Mouse (Mus musculus): ENCODE results near the gene Tuba4a.

The Tuba4a gene
- long read RNA-seq, experiment 1, partial matches to known transcripts: 2 of 8 reads
- long read RNA-seq, experiment 1, other reads (novel, unspliced or antisense): 2 of 8 reads
- long read RNA-seq, experiment 2, transcript Tuba4a-202 (4 exons, 2,840 nt): major isoform, 10 of 14 reads
- long read RNA-seq, experiment 2, partial matches to known transcripts: 2 of 14 reads
- long read RNA-seq, experiment 2, other reads (novel, unspliced or antisense): 2 of 14 reads

- intact Hi-C loops (cut with DNase I): no loop called here
These were observed at the start of gene Tuba4a for GRCm38 (mm10) chr1:75219531-75219930. TSS of gene Tuba4a (minus strand) at chr1:75219865.

- intact Hi-C loops (cut with DNase I): no loop called here
These were observed 44.6 kb upstream of the Tuba4a start, which contains the start of gene Ptprn for GRCm38 (mm10) chr1:75264091-75264880. TSS of gene Ptprn (minus strand) at chr1:75264502.

- intact Hi-C loops (cut with DNase I): no loop called here
These were observed 43.6 kb upstream of the Tuba4a start for GRCm38 (mm10) chr1:75262969-75263951.

GRCm38 (mm10) chr1:75261278-75261677, 41.6 kb upstream of the Tuba4a start:
- intact Hi-C loops (cut with DNase I): no loop called here

- intact Hi-C loops (cut with DNase I): loop anchor here (10.0 kb wide), 1 partner anchor 311 kb away; no protein-coding TSS in a partner anchor
These were observed 35.9 kb upstream of the Tuba4a start for GRCm38 (mm10) chr1:75255516-75256046.

- intact Hi-C loops (cut with DNase I): loop anchor here (10.0 kb wide), 1 partner anchor 310 kb away; no protein-coding TSS in a partner anchor
These were observed 35.0 kb upstream of the Tuba4a start for GRCm38 (mm10) chr1:75254625-75255013.

GRCm38 (mm10) chr1:75253849-75254624, 34.4 kb upstream of the Tuba4a start:
- intact Hi-C loops (cut with DNase I): loop anchor here (10.0 kb wide), 1 partner anchor 309 kb away; no protein-coding TSS in a partner anchor

- intact Hi-C loops (cut with DNase I): loop anchor here (10.0 kb wide), 1 partner anchor 308 kb away; no protein-coding TSS in a partner anchor
These were observed 33.4 kb upstream of the Tuba4a start for GRCm38 (mm10) chr1:75253029-75253428.

GRCm38 (mm10) chr1:75252308-75252707, 32.6 kb upstream of the Tuba4a start:
- intact Hi-C loops (cut with DNase I): loop anchor here (10.0 kb wide), 1 partner anchor 308 kb away; no protein-coding TSS in a partner anchor

- intact Hi-C loops (cut with DNase I): loop anchor here (10.0 kb wide), 1 partner anchor 307 kb away; no protein-coding TSS in a partner anchor
These were observed 31.7 kb upstream of the Tuba4a start for GRCm38 (mm10) chr1:75251112-75251970.

GRCm38 (mm10) chr1:75250498-75250897, 30.8 kb upstream of the Tuba4a start:
- intact Hi-C loops (cut with DNase I): loop anchor here (10.0 kb wide), 1 partner anchor 306 kb away; no protein-coding TSS in a partner anchor

- intact Hi-C loops (cut with DNase I): no loop called here
These were observed 28.5 kb upstream of the Tuba4a start for GRCm38 (mm10) chr1:75248041-75248772.

GRCm38 (mm10) chr1:75247071-75247930, 27.6 kb upstream of the Tuba4a start:
- intact Hi-C loops (cut with DNase I): no loop called here

GRCm38 (mm10) chr1:75244836-75245235, 25.2 kb upstream of the Tuba4a start:
- intact Hi-C loops (cut with DNase I): no loop called here

- intact Hi-C loops (cut with DNase I): no loop called here
These were observed 24.6 kb upstream of the Tuba4a start for GRCm38 (mm10) chr1:75244175-75244826.

- intact Hi-C loops (cut with DNase I): no loop called here
These were observed 23.7 kb upstream of the Tuba4a start for GRCm38 (mm10) chr1:75243411-75243810.

GRCm38 (mm10) chr1:75239591-75239990, 19.9 kb upstream of the Tuba4a start:
- intact Hi-C loops (cut with DNase I): no loop called here
